Mouse (Mus musculus): ENCODE results near the gene Gm43738. TPM values are rescaled to one million over a fixed set of nuclear protein-coding genes. Genes with fewer than 3 reads are reported as not detected.
A peak's percentile ranks its signal among the peaks of the same experiment; 100 is the strongest.

Gm43738 gene
- polyA plus RNA-seq, 1 experiment from 2014 or later = not detected

DNA sequence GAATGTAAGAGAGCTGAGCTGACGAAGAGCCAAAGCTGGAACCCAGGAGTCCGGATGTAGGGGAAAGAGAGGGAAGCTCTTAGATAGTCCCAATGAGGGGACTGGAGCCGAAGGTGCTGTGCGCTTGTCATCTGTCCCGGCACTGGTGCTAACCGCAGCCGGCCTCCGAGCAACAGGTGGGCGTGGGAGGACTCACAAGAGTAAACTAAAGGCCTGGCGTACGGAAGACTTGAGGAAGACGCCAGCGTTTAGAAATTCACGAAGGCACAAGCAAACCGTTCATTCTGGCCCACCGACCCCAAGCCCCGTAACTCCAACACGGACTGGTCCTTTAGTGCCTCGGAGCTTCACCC is 536 bp upstream of the Gm43738 start:
- Histone ChIP-seq H3K4me3 (ENCODE audit: low read depth, low read length) (peak overlapping the region; percentile 84), H3K9me3 (replicated peaks; ENCODE audit: control insufficient read depth, low read length) (no peaks in the 10 kb centered on the region), H3K9ac (replicated peaks; ENCODE audit: low read length) (peak overlapping the region; percentile 70), H3K4me1 (ENCODE audit: control insufficient read depth, insufficient read depth, low read length) (no peaks in the 10 kb centered on the region; the same call in 1 of the 2 replicates), H3K27me3 (ENCODE audit: control insufficient read depth, insufficient read depth, low read length) (no peaks in the 10 kb centered on the region), H3K36me3 (replicated peaks; ENCODE audit: control insufficient read depth, insufficient read depth, low read depth, low read length) (no peaks in the 10 kb centered on the region; the same call in 1 of the 2 replicates), H3K27ac (replicated peaks; ENCODE audit: low read depth, low read length) (peak overlapping the region; percentile 35; the same call in 1 of the 2 replicates), H3K4me2 (ENCODE audit: low read depth, low read length) (peak overlapping the region; percentile 91)
- DNase-seq (ENCODE audit: low spot score) (no peak), ATAC-seq (replicated peaks; ENCODE audit: insufficient number of reproducible peaks, low FRiP score, low TSS enrichment, low read depth) (peak; percentile 21; the same call in 1 of the 2 replicates)
- under 1% methylated on average over 19 of the region's 19 CpGs for WGBS

DNA sequence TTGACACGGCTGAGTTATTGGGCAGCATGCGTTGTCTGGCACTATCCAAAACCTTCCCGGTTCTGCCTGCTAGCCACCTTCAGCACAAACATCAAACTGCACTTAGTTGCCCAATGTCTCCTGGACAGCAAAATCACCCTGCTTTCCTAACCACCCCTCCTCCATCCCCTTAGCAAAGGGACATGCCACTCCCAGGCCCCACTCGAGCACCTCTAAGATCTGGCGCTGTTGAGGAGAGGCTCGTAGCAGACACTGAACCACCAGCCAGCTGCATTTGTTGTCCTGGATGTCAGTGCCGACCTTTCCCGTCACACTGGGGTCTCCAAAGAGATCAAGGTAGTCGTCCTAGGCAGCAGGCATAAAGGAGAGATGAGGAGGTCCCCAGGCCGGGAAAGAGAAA is 6.9 kb downstream of the Gm43738 start:
- Histone ChIP-seq H3K27me3 (ENCODE audit: control insufficient read depth, insufficient read depth, low read length) (peaks cover 8% of the 10 kb centered on the region), H3K9me3 (replicated peaks; ENCODE audit: control insufficient read depth, low read length) (no peaks in the 10 kb centered on the region), H3K4me2 (ENCODE audit: low read depth, low read length) (no peak overlapping the region), H3K27ac (replicated peaks; ENCODE audit: low read depth, low read length) (no peak overlapping the region), H3K36me3 (replicated peaks; ENCODE audit: control insufficient read depth, insufficient read depth, low read depth, low read length) (peaks cover 3% of the 10 kb centered on the region), H3K4me3 (ENCODE audit: low read depth, low read length) (no peak overlapping the region), H3K9ac (replicated peaks; ENCODE audit: low read length) (no peak overlapping the region), H3K4me1 (ENCODE audit: control insufficient read depth, insufficient read depth, low read length) (no peaks in the 10 kb centered on the region)
- no peak for DNase-seq (ENCODE audit: low spot score)
- ATAC-seq (replicated peaks; ENCODE audit: insufficient number of reproducible peaks, low FRiP score, low TSS enrichment, low read depth) = no peak
- WGBS = 88% methylated on average over 10 of the region's 10 CpGs

DNA sequence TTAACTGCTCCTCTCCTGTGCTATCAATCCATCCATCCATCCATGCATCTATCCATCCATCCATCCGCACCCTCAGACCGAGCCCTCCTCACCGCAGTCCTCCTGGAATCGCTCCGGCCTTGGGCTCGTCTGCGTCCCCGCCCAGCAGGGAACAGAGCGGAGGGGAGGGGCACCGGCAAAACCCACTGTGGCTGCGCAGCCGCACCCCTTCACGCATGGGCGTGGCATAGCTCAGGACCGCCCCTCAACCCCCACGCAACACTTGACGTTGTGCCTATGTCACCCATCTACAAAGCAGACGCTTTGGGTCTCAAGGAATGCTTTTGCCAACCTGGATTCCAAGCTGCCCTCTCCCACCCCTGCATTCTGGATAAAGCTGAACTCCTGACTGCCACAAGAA is 7.7 kb downstream of the Gm43738 start, which contains the start of gene Rusc1:
TSS of gene Rusc1 (minus strand) at position 137 of the 400 bp plus-strand sequence.
- DNase-seq (ENCODE audit: low spot score) (peak; percentile 85), ATAC-seq (replicated peaks; ENCODE audit: insufficient number of reproducible peaks, low FRiP score, low TSS enrichment, low read depth) (peak; percentile 41)
- Histone ChIP-seq H3K27ac (replicated peaks; ENCODE audit: low read depth, low read length) (no peak within 1 kb of the TSS), H3K9ac (replicated peaks; ENCODE audit: low read length) (peak within 1 kb of the TSS; percentile 44), H3K4me2 (ENCODE audit: low read depth, low read length) (peak within 1 kb of the TSS; percentile 55), H3K4me3 (ENCODE audit: low read depth, low read length) (peak within 1 kb of the TSS; percentile 34), H3K27me3 (ENCODE audit: control insufficient read depth, insufficient read depth, low read length) (peaks cover 9% of the 10 kb centered on the region), H3K9me3 (replicated peaks; ENCODE audit: control insufficient read depth, low read length) (no peaks in the 10 kb centered on the region), H3K36me3 (replicated peaks; ENCODE audit: control insufficient read depth, insufficient read depth, low read depth, low read length) (peaks cover 3% of the 10 kb centered on the region), H3K4me1 (ENCODE audit: control insufficient read depth, insufficient read depth, low read length) (no peaks in the 10 kb centered on the region; the same call in 1 of the 2 replicates)
- under 1% methylated on average over 18 of the region's 18 CpGs for WGBS

DNA sequence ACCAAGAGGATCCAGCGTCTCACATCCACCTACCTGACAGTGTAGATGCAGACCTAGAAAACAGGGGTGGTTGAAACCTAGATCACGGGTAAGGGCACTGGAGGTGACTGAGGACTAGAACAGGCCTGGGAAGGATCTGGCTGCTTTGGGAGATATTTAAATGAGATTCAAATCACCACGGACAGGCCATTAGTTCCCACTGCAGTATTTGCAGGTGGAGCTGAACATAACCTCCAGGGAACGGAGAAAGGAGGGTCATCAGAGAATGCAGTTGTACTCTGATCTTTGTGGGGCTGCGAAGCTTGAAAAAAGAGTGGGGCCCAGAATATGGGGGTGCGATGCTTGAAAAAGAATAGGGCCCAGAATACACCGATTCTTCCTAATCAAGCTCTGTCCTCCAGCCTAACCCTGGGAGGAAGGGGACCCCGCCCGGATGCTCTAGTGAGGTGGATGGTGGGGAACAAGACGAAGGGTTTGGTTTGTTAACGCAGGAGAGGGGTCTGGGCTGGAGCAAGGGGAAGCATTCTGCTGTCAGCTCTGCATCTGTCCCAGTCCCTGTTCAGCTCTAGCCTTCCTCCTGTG is 8.3 kb downstream of the Gm43738 start:
- peak overlapping the region; percentile 44 for H3K9ac ChIP-seq (replicated peaks; ENCODE audit: low read length)
- H3K27me3 ChIP-seq (ENCODE audit: control insufficient read depth, insufficient read depth, low read length) = peaks cover 9% of the 10 kb centered on the region
- no peak for DNase-seq (ENCODE audit: low spot score)
- 20% methylated on average over 11 of the region's 11 CpGs for WGBS
- H3K27ac ChIP-seq (replicated peaks; ENCODE audit: low read depth, low read length) = no peak overlapping the region
- no peaks in the 10 kb centered on the region; the same call in 1 of the 2 replicates for H3K4me1 ChIP-seq (ENCODE audit: control insufficient read depth, insufficient read depth, low read length)
- peaks cover 3% of the 10 kb centered on the region for H3K36me3 ChIP-seq (replicated peaks; ENCODE audit: control insufficient read depth, insufficient read depth, low read depth, low read length)
- H3K4me2 ChIP-seq (ENCODE audit: low read depth, low read length) = peak overlapping the region; percentile 55
- H3K4me3 ChIP-seq (ENCODE audit: low read depth, low read length) = peak overlapping the region; percentile 34
- H3K9me3 ChIP-seq (replicated peaks; ENCODE audit: control insufficient read depth, low read length) = no peaks in the 10 kb centered on the region
- no peak for ATAC-seq (replicated peaks; ENCODE audit: insufficient number of reproducible peaks, low FRiP score, low TSS enrichment, low read depth)

- H3K9ac ChIP-seq (replicated peaks; ENCODE audit: low read length) = peak overlapping the region; percentile 74; the same call in 1 of the 2 replicates
- H3K9me3 ChIP-seq (replicated peaks; ENCODE audit: control insufficient read depth, low read length) = no peaks in the 10 kb centered on the region
- DNase-seq (ENCODE audit: low spot score) (no peak), ATAC-seq (replicated peaks; ENCODE audit: insufficient number of reproducible peaks, low FRiP score, low TSS enrichment, low read depth) (no peak)
- H3K4me1 ChIP-seq (ENCODE audit: control insufficient read depth, insufficient read depth, low read length) = no peaks in the 10 kb centered on the region; the same call in 1 of the 2 replicates
- peaks cover 3% of the 10 kb centered on the region for H3K36me3 ChIP-seq (replicated peaks; ENCODE audit: control insufficient read depth, insufficient read depth, low read depth, low read length)
- H3K27me3 ChIP-seq (ENCODE audit: control insufficient read depth, insufficient read depth, low read length) = peaks cover 9% of the 10 kb centered on the region
- H3K4me2 ChIP-seq (ENCODE audit: low read depth, low read length) = peak overlapping the region; percentile 100
- peak overlapping the region; percentile 61 for H3K4me3 ChIP-seq (ENCODE audit: low read depth, low read length)
- no peak overlapping the region for H3K27ac ChIP-seq (replicated peaks; ENCODE audit: low read depth, low read length)
- WGBS = 10% methylated on average over 20 of the region's 20 CpGs
Observed at GRCm38 (mm10) chr3:89091811-89092508, 8.9 kb downstream of the Gm43738 start.

GRCm38 (mm10) chr3:89090694-89091655 is 9.9 kb downstream of the Gm43738 start:
- H3K9ac ChIP-seq (replicated peaks; ENCODE audit: low read length) = peak overlapping the region; percentile 74
- no peaks in the 10 kb centered on the region; the same call in 1 of the 2 replicates for H3K4me1 ChIP-seq (ENCODE audit: control insufficient read depth, insufficient read depth, low read length)
- peaks cover 1% of the 10 kb centered on the region for H3K36me3 ChIP-seq (replicated peaks; ENCODE audit: control insufficient read depth, insufficient read depth, low read depth, low read length)
- peak overlapping the region; percentile 100 for H3K4me2 ChIP-seq (ENCODE audit: low read depth, low read length)
- WGBS = under 1% methylated on average over 64 of the region's 74 CpGs
- ATAC-seq (replicated peaks; ENCODE audit: insufficient number of reproducible peaks, low FRiP score, low TSS enrichment, low read depth) (peak; percentile 60), DNase-seq (ENCODE audit: low spot score) (peak; percentile 82)
- H3K4me3 ChIP-seq (ENCODE audit: low read depth, low read length) = peak overlapping the region; percentile 61
- no peaks in the 10 kb centered on the region for H3K9me3 ChIP-seq (replicated peaks; ENCODE audit: control insufficient read depth, low read length)
- H3K27ac ChIP-seq (replicated peaks; ENCODE audit: low read depth, low read length) = peak overlapping the region; percentile 28; the same call in 1 of the 2 replicates
- peaks cover 9% of the 10 kb centered on the region for H3K27me3 ChIP-seq (ENCODE audit: control insufficient read depth, insufficient read depth, low read length)

DNA sequence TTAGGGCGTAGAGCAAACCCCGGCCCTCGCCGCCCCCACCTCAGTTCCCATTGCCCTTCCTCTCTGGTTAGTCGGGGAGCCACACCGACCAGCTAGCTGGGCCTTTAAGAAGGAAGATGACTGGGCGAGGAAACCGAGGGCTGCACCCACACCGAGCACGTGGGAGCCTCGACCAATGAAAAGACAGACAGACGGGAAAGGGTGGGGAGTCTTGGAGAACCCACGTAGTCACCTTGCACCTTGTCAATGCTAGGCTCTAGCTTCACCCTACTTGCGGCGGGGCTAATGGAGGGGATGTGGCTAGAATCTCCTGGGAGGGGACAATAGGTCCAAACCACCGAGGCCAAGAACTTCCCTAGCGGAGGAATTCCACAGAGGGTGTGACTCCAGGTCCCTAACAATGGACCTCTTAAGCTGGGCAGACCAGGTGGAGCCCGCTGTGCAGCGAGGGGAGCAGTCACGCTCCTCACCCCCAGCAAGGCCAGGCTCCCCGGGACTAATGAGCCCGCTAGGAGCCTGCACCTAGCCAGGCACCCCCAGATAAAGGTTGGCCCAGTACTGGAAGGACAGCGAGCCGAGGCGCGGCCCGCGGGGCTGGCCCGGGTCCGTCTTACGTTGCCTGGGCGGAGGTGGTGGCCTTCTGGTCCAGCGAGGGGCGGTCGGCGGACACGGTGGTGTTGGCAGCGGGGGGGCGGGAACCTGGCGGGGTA is 10.9 kb downstream of the Gm43738 start:
- H3K27ac ChIP-seq (replicated peaks; ENCODE audit: low read depth, low read length) = peak overlapping the region; percentile 28; the same call in 1 of the 2 replicates
- H3K4me3 ChIP-seq (ENCODE audit: low read depth, low read length) = peak overlapping the region; percentile 61
- no peaks in the 10 kb centered on the region; the same call in 1 of the 2 replicates for H3K4me1 ChIP-seq (ENCODE audit: control insufficient read depth, insufficient read depth, low read length)
- H3K4me2 ChIP-seq (ENCODE audit: low read depth, low read length) = peak overlapping the region; percentile 100
- under 1% methylated on average over 40 of the region's 40 CpGs for WGBS
- ATAC-seq (replicated peaks; ENCODE audit: insufficient number of reproducible peaks, low FRiP score, low TSS enrichment, low read depth) (peak; percentile 61), DNase-seq (ENCODE audit: low spot score) (peak; percentile 89)
- H3K9me3 ChIP-seq (replicated peaks; ENCODE audit: control insufficient read depth, low read length) = no peaks in the 10 kb centered on the region
- H3K27me3 ChIP-seq (ENCODE audit: control insufficient read depth, insufficient read depth, low read length) = peaks cover 9% of the 10 kb centered on the region
- H3K36me3 ChIP-seq (replicated peaks; ENCODE audit: control insufficient read depth, insufficient read depth, low read depth, low read length) = no peaks in the 10 kb centered on the region
- peak overlapping the region; percentile 74 for H3K9ac ChIP-seq (replicated peaks; ENCODE audit: low read length)
